Mouse (Mus musculus): ENCODE data around the gene Sf3a2. TPM values are rescaled to one million over a fixed set of nuclear protein-coding genes. Genes with fewer than 3 reads are reported as not detected.

The Sf3a2 gene
- polyA plus RNA-seq, 1 experiment from 2014 or later = 65.3 TPM

GRCm38 (mm10) chr10:80848571-80848970 is 50.6 kb downstream of the Sf3a2 start:
- H3K9ac ChIP-seq = no peak overlapping the region
- H3K27me3 ChIP-seq = peaks cover 28% of the 10 kb centered on the region
- peaks cover 5% of the 10 kb centered on the region for H3K4me1 ChIP-seq
- no peak overlapping the region for H3K4me2 ChIP-seq (replicated peaks)
- 12% methylated on average over 10 of the region's 10 CpGs for WGBS
- H3K9me3 ChIP-seq (replicated peaks) = no peaks in the 10 kb centered on the region
- peaks cover 24% of the 10 kb centered on the region for H3K36me3 ChIP-seq
- ATAC-seq (ENCODE audit: low FRiP score) = no peak
- no peak overlapping the region for H3K4me3 ChIP-seq
- no peak overlapping the region for H3K27ac ChIP-seq

MicroRNAs within 50 kb of the gene (microRNA counts, 519-probe panel; counts per million panel counts)
- microRNA mmu-miR-1982 = 470 counts per million, percentile 58 among the panel's probes with 10 or more counts

Small RNA genes within 50 kb of the gene (microRNA-seq; reads per million reads assigned to microRNA genes)
- gene Mir1982 = 2.7 reads per million, percentile 2 among the genes with 10 or more reads in this experiment

Other genes starting within 250 kb of the Sf3a2 start
- 33.1 and 33.8 TPM in 2 replicates for gene Rexo1, start 236.6 kb upstream of the Sf3a2 start, polyA plus RNA-seq (2016; fragmentation: Nextera tagmentation; extraction: Ambion mirVana)
- 7.1 and 8.1 TPM in 2 replicates for gene Klf16, start 220.9 kb upstream of the Sf3a2 start, polyA plus RNA-seq (2016; fragmentation: Nextera tagmentation; extraction: Ambion mirVana)
- gene Abhd17a, start 207.9 kb upstream of the Sf3a2 start, polyA plus RNA-seq (2016; fragmentation: Nextera tagmentation; extraction: Ambion mirVana) = 112 and 118 TPM in 2 replicates
- gene Scamp4, start 195.3 kb upstream of the Sf3a2 start, polyA plus RNA-seq (2016; fragmentation: Nextera tagmentation; extraction: Ambion mirVana) = 60.3 and 69.4 TPM in 2 replicates
- 4.8 and 5.5 TPM in 2 replicates for gene Adat3, start 195.3 kb upstream of the Sf3a2 start, polyA plus RNA-seq (2016; fragmentation: Nextera tagmentation; extraction: Ambion mirVana)
- 5.2 and 5.3 TPM in 2 replicates for gene Gm49322, start 192.2 kb upstream of the Sf3a2 start, polyA plus RNA-seq (2016; fragmentation: Nextera tagmentation; extraction: Ambion mirVana)
- gene Csnk1g2, start 175.4 kb upstream of the Sf3a2 start, polyA plus RNA-seq (2016; fragmentation: Nextera tagmentation; extraction: Ambion mirVana) = 190 and 192 TPM in 2 replicates
- 87.8 and 96.4 TPM in 2 replicates for gene Btbd2, start 141.1 kb upstream of the Sf3a2 start, polyA plus RNA-seq (2016; fragmentation: Nextera tagmentation; extraction: Ambion mirVana)
- gene Mknk2, start 120.1 kb upstream of the Sf3a2 start, polyA plus RNA-seq (2016; fragmentation: Nextera tagmentation; extraction: Ambion mirVana) = 88.1 and 90.3 TPM in 2 replicates
- gene Mob3a, start 96.2 kb upstream of the Sf3a2 start, polyA plus RNA-seq (2016; fragmentation: Nextera tagmentation; extraction: Ambion mirVana) = 56.5 and 62.9 TPM in 2 replicates
- gene Izumo4, start 96.0 kb upstream of the Sf3a2 start, polyA plus RNA-seq (2016; fragmentation: Nextera tagmentation; extraction: Ambion mirVana) = 27.1 and 30.5 TPM in 2 replicates
- gene Ap3d1, start 55.9 kb upstream of the Sf3a2 start, polyA plus RNA-seq (2016; fragmentation: Nextera tagmentation; extraction: Ambion mirVana) = 101 TPM in 2 replicates
- 25.9 and 27.4 TPM in 2 replicates for gene Dot1l, start 43.0 kb upstream of the Sf3a2 start, polyA plus RNA-seq (2016; fragmentation: Nextera tagmentation; extraction: Ambion mirVana)
- 139 TPM in 2 replicates for gene Plekhj1, start 428 bp downstream of the Sf3a2 start, polyA plus RNA-seq (2016; fragmentation: Nextera tagmentation; extraction: Ambion mirVana)
- gene Amh, start 7.0 kb downstream of the Sf3a2 start, polyA plus RNA-seq (2016; fragmentation: Nextera tagmentation; extraction: Ambion mirVana) = not detected in 2 replicates
- 0.83 and 1.7 TPM in 2 replicates for gene Jsrp1, start 15.3 kb downstream of the Sf3a2 start, polyA plus RNA-seq (2016; fragmentation: Nextera tagmentation; extraction: Ambion mirVana)
- 1,255 and 1,389 TPM in 2 replicates for gene Oaz1, start 28.5 kb downstream of the Sf3a2 start, polyA plus RNA-seq (2016; fragmentation: Nextera tagmentation; extraction: Ambion mirVana)
- 0.74 and 0.94 TPM in 2 replicates for gene Lingo3, start 45.8 kb downstream of the Sf3a2 start, polyA plus RNA-seq (2016; fragmentation: Nextera tagmentation; extraction: Ambion mirVana)
- gene Lsm7, start 57.0 kb downstream of the Sf3a2 start, polyA plus RNA-seq (2016; fragmentation: Nextera tagmentation; extraction: Ambion mirVana) = 214 and 250 TPM in 2 replicates
- gene Sppl2b, start 57.1 kb downstream of the Sf3a2 start, polyA plus RNA-seq (2016; fragmentation: Nextera tagmentation; extraction: Ambion mirVana) = 56.6 and 58.8 TPM in 2 replicates
- 0.08 TPM in 2 replicates for gene Tmprss9, start 73.7 kb downstream of the Sf3a2 start, polyA plus RNA-seq (2016; fragmentation: Nextera tagmentation; extraction: Ambion mirVana)
- gene Timm13, start 102.8 kb downstream of the Sf3a2 start, polyA plus RNA-seq (2016; fragmentation: Nextera tagmentation; extraction: Ambion mirVana) = 271 and 305 TPM in 2 replicates
- gene Lmnb2, start 120.0 kb downstream of the Sf3a2 start, polyA plus RNA-seq (2016; fragmentation: Nextera tagmentation; extraction: Ambion mirVana) = 56.8 and 57.9 TPM in 2 replicates
- gene Gadd45b, start 131.9 kb downstream of the Sf3a2 start, polyA plus RNA-seq (2016; fragmentation: Nextera tagmentation; extraction: Ambion mirVana) = 11.8 and 15.8 TPM in 2 replicates
- gene Gng7, start 216.7 kb downstream of the Sf3a2 start, polyA plus RNA-seq (2016; fragmentation: Nextera tagmentation; extraction: Ambion mirVana) = 10.1 and 10.7 TPM in 2 replicates
- gene Diras1, start 227.5 kb downstream of the Sf3a2 start, polyA plus RNA-seq (2016; fragmentation: Nextera tagmentation; extraction: Ambion mirVana) = 16.4 and 16.7 TPM in 2 replicates
- gene Slc39a3, start 239.2 kb downstream of the Sf3a2 start, polyA plus RNA-seq (2016; fragmentation: Nextera tagmentation; extraction: Ambion mirVana) = 33.8 and 37.0 TPM in 2 replicates